Mouse (Mus musculus) stomach, embryonic 14.5 days (tissue): Measurements from ENCODE around the gene Fli1. TPM values are rescaled to one million over a fixed set of nuclear protein-coding genes. Genes with fewer than 3 reads are reported as not detected.

ENCODE experiments used
- ATAC-seq: fragments of 200-750 bp; cut with Nextera tagmentation; 2 replicates; pipeline ENCODE4 v1.8.0; 2017; ENCODE audit warnings: low read depth, moderate TSS enrichment; ENCODE audit not compliant: insufficient number of reproducible peaks, insufficient read depth, low FRiP score
- H3K27ac ChIP-seq: fragments of 300-500 bp; sonication (generic); 2 replicates; pipeline ENCODE4 v1.5.1; 2014; ENCODE audit warnings: mild to moderate bottlenecking, low read length, moderate library complexity, mixed read lengths
- H3K27me3 ChIP-seq: fragments of 300-500 bp; sonication (generic); 2 replicates; pipeline ENCODE4 v1.6.1; 2014; ENCODE audit warnings: low read length, control low read depth, mixed read lengths; ENCODE audit not compliant: control insufficient read depth, insufficient read depth
- H3K36me3 ChIP-seq: fragments of 300-500 bp; sonication (generic); 2 replicates; pipeline ENCODE4 v1.6.1; 2014; ENCODE audit warnings: mild to moderate bottlenecking, control low read depth, low read length, moderate library complexity, mixed read lengths; ENCODE audit not compliant: control insufficient read depth, insufficient read depth
- H3K4me1 ChIP-seq: fragments of 300-500 bp; sonication (generic); 2 replicates; pipeline ENCODE4 v1.6.1; 2014; ENCODE audit warnings: low read length, control low read depth, mixed read lengths; ENCODE audit not compliant: control insufficient read depth, insufficient read depth
- H3K4me2 ChIP-seq: fragments of 300-500 bp; sonication (generic); replicated peaks from 2 replicates; pipeline ENCODE4 v1.6.1; 2014; ENCODE audit warnings: low read depth, low read length, control low read depth
- H3K4me3 ChIP-seq: fragments of 300-500 bp; sonication (generic); 2 replicates; pipeline ENCODE4 v1.5.1; 2014; ENCODE audit warnings: low read depth, low read length, control low read depth
- H3K9ac ChIP-seq: fragments of 300-500 bp; sonication (generic); replicated peaks from 2 replicates; pipeline ENCODE4 v1.6.1; 2014; ENCODE audit warnings: low read depth, mild to moderate bottlenecking, control low read depth, low read length, moderate library complexity, mixed read lengths
- H3K9me3 ChIP-seq: fragments of 300-500 bp; sonication (generic); 2 replicates; pipeline ENCODE4 v1.6.1; 2016; ENCODE audit warnings: low read depth, low read length, control low read depth; ENCODE audit not compliant: control insufficient read depth
- WGBS: fragments of 180-500 bp; shearing (Covaris S2); extraction: QIAGEN DNeasy Blood & Tissue Kit; methylation state at CpG from one replicate; pipeline ENCODE4 v1.1.7; 2014; 5-methylcytosine and 5-hydroxymethylcytosine counted together
- polyA plus RNA-seq: library from polyadenylated mRNA; unstranded; fragments of >200 nt; fragmentation: Nextera tagmentation; extraction: Ambion mirVana; gene quantifications from 2 replicates; pipeline ENCODE4 v1.2.1, GENCODE M21; 2014

The Fli1 gene
- polyA plus RNA-seq, 1 experiment from 2014 or later = 11.4 TPM

- H3K27ac ChIP-seq = no peak overlapping the region
- no peaks in the 10 kb centered on the region for H3K9me3 ChIP-seq
- H3K27me3 ChIP-seq = no peaks in the 10 kb centered on the region
- H3K9ac ChIP-seq = no peak overlapping the region
- H3K36me3 ChIP-seq = no peaks in the 10 kb centered on the region
- ATAC-seq = no peak
- no peak overlapping the region for H3K4me2 ChIP-seq
- no peaks in the 10 kb centered on the region for H3K4me1 ChIP-seq
- WGBS = 75% methylated on average over 5 of the region's 5 CpGs
- no peak overlapping the region for H3K4me3 ChIP-seq
These were observed 165.6 kb downstream of the Fli1 start for GRCm38 (mm10) chr9:32376863-32377590.

- H3K36me3 ChIP-seq = no peaks in the 10 kb centered on the region
- WGBS = 71% methylated on average over 7 of the region's 7 CpGs
- H3K4me3 ChIP-seq = no peak overlapping the region
- H3K9me3 ChIP-seq = no peaks in the 10 kb centered on the region
- H3K27me3 ChIP-seq = no peaks in the 10 kb centered on the region
- H3K4me1 ChIP-seq = no peaks in the 10 kb centered on the region
- H3K4me2 ChIP-seq = no peak overlapping the region
- no peak overlapping the region for H3K27ac ChIP-seq
- H3K9ac ChIP-seq = no peak overlapping the region
- ATAC-seq = no peak
These were observed 166.6 kb downstream of the Fli1 start for GRCm38 (mm10) chr9:32376031-32376430.

GRCm38 (mm10) chr9:32373656-32374055 lies 169.0 kb downstream of the Fli1 start:
- Histone ChIP-seq H3K9me3 (no peaks in the 10 kb centered on the region), H3K4me3 (no peak overlapping the region), H3K4me1 (no peaks in the 10 kb centered on the region), H3K27me3 (no peaks in the 10 kb centered on the region), H3K4me2 (no peak overlapping the region), H3K36me3 (no peaks in the 10 kb centered on the region), H3K9ac (no peak overlapping the region), H3K27ac (no peak overlapping the region)
- WGBS = 89% methylated on average over 6 of the region's 6 CpGs
- ATAC-seq = no peak

Other genes starting within 250 kb of the Fli1 start
- gene Kcnj5, start 198.5 kb downstream of the Fli1 start, polyA plus RNA-seq = 0.09 TPM in 1 of 2 replicates, not detected in the other
- not detected in 2 replicates for gene Kcnj1, start 170.4 kb downstream of the Fli1 start, polyA plus RNA-seq
- gene Ets1, start 93.4 kb upstream of the Fli1 start, polyA plus RNA-seq = 40.9 and 41.7 TPM in 2 replicates